Mouse (Mus musculus): ENCODE data around the gene Sept6. TPM values are rescaled to one million over a fixed set of nuclear protein-coding genes. Genes with fewer than 3 reads are reported as not detected.
A peak's percentile ranks its signal among the peaks of the same experiment; 100 is the strongest.

Gene Sept6
- polyA plus RNA-seq, 1 experiment from 2014 or later: 38.9 TPM

DNA sequence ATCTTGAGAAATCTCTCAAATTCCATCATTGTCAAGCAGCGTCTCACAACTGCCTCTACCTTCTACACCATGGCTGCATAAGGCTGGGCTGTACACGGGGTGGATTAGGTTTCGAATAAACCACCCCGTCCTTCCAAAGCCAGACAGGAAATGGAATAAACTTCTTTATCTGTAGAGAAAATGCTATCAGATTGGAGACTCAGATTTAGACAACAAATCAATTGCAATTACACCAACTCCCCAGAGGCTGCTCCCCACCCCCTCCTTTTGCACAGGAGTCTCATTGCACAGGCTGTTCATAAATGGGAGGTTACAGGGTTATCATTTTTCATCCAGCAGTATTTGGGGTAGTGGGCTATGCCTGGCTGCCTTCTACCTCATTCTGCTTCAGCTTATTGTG lies 3.7 kb downstream of the Sept6 start:
- H3K9ac ChIP-seq: no peak overlapping the region
- WGBS: 65% methylated on average over 4 of the region's 4 CpGs
- H3K9me3 ChIP-seq (replicated peaks): no peaks in the 10 kb centered on the region
- H3K27ac ChIP-seq (ENCODE audit: poor library complexity, severe bottlenecking): no peak overlapping the region
- no peaks in the 10 kb centered on the region for H3K36me3 ChIP-seq
- no peak for ATAC-seq (ENCODE audit: insufficient number of reproducible peaks, low FRiP score)
- H3K4me3 ChIP-seq: peak overlapping the region; percentile 75
- H3K27me3 ChIP-seq (replicated peaks): no peaks in the 10 kb centered on the region
- H3K4me1 ChIP-seq (replicated peaks): peaks cover 20% of the 10 kb centered on the region
- peak overlapping the region; percentile 84 for H3K4me2 ChIP-seq

DNA sequence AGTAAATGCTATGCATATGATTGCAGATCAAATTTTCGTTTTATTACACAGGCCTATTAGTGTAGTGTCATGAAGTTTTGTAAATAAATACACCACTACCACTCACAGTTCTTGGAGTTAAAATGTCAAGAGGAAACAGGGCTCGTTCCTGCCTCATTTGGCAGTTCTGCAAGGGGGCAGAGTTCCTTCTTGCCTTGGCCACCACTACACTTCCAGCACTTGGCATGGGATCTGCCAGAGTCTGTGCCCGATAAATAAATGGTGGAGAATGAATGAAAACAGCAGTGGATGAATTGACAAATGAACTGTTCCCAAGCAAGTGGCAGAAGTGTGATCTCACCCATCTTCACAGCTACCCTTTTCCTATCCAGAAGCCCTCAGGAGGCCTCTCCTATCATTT lies 6.6 kb downstream of the Sept6 start:
- H3K36me3 ChIP-seq: no peaks in the 10 kb centered on the region
- ATAC-seq (ENCODE audit: insufficient number of reproducible peaks, low FRiP score): no peak
- H3K4me2 ChIP-seq: no peak overlapping the region
- no peak overlapping the region for H3K4me3 ChIP-seq
- peaks cover 25% of the 10 kb centered on the region for H3K4me1 ChIP-seq (replicated peaks)
- no peaks in the 10 kb centered on the region for H3K27me3 ChIP-seq (replicated peaks)
- no peak overlapping the region for H3K9ac ChIP-seq
- WGBS: 60% methylated on average over 3 of the region's 3 CpGs
- H3K27ac ChIP-seq (ENCODE audit: poor library complexity, severe bottlenecking): no peak overlapping the region
- H3K9me3 ChIP-seq (replicated peaks): no peaks in the 10 kb centered on the region

DNA sequence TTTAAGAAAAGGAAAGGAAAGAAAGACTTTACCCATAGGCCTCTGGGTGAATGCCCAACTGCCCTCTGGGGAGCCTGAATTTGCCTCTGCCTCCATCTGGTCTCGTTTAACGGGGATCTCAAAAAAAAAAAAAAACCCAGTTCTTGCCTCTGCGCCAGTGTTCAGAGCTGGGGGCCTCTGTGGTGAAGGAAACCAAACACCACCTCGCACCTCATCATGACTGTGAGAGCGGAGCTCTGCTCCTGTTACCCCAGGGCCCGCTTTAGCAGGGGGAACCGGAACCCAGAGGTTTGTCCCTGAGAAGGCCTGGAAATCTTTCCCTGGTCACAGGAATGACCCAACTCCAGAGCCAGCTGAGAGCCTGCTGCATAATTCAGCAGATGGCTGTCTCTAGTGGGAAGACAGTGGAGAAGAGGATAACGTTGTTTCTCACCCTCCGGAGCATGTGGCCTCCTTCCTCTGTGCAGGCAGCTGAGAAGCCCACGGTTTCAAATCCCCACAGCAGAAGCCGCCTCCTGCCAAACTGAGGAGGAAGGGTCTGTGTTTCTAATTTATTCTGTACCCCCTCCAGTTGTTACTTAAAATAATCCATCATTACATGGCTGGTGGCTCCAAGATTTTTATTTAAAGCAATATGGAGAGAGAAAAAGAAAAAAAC lies 7.8 kb downstream of the Sept6 start:
- no peak for ATAC-seq (ENCODE audit: insufficient number of reproducible peaks, low FRiP score)
- no peaks in the 10 kb centered on the region for H3K9me3 ChIP-seq (replicated peaks)
- H3K27ac ChIP-seq (ENCODE audit: poor library complexity, severe bottlenecking): peak overlapping the region; percentile 73
- peaks cover 25% of the 10 kb centered on the region for H3K4me1 ChIP-seq (replicated peaks)
- H3K36me3 ChIP-seq: no peaks in the 10 kb centered on the region
- H3K4me2 ChIP-seq: no peak overlapping the region
- H3K4me3 ChIP-seq: no peak overlapping the region
- no peak overlapping the region for H3K9ac ChIP-seq
- WGBS: 45% methylated on average over 11 of the region's 11 CpGs
- no peaks in the 10 kb centered on the region for H3K27me3 ChIP-seq (replicated peaks)

DNA sequence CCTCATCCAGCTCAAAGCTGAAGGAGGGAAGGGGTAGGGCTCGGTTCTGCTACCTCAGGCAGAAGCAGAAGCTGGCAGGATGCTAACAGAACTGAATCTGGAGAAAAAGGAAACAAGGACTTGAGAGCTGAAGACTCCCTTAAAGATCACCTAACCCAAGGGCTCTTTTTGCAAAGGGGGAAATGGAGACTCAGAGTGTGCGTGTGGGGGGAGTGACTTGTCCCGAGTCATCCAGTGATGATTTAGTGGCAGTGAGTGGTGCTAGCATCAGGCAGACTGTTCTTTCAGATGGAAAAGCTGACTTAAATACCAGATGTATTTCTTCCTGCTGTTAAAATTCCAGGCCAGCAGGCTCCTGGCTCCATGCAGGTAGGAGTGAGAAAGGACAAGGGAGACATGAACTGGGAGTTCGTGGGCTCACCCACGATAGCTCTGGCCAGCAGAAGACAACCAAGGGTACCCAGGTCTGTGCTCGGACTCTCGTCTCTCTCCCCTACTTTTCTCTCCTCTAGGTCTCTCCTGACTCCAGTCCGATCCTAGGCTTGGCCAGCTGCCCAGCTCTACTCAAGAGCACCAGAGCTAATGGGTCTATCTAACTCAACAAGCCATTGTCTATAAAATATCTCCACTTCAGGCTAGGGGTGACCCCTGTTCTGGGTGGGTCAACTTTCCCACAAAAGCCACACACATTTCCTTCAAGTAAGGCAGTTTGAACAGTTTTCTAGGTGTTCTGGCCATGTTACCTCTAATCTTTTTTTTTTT lies 8.5 kb downstream of the Sept6 start:
- H3K4me1 ChIP-seq (replicated peaks): peaks cover 25% of the 10 kb centered on the region
- H3K9me3 ChIP-seq (replicated peaks): no peaks in the 10 kb centered on the region
- ATAC-seq (ENCODE audit: insufficient number of reproducible peaks, low FRiP score): no peak
- H3K4me3 ChIP-seq: no peak overlapping the region
- H3K4me2 ChIP-seq: peak overlapping the region; percentile 13; the same call in 1 of the 2 replicates
- no peak overlapping the region for H3K9ac ChIP-seq
- no peaks in the 10 kb centered on the region for H3K36me3 ChIP-seq
- 41% methylated on average over 8 of the region's 8 CpGs for WGBS
- H3K27me3 ChIP-seq (replicated peaks): no peaks in the 10 kb centered on the region
- H3K27ac ChIP-seq (ENCODE audit: poor library complexity, severe bottlenecking): peak overlapping the region; percentile 73

DNA sequence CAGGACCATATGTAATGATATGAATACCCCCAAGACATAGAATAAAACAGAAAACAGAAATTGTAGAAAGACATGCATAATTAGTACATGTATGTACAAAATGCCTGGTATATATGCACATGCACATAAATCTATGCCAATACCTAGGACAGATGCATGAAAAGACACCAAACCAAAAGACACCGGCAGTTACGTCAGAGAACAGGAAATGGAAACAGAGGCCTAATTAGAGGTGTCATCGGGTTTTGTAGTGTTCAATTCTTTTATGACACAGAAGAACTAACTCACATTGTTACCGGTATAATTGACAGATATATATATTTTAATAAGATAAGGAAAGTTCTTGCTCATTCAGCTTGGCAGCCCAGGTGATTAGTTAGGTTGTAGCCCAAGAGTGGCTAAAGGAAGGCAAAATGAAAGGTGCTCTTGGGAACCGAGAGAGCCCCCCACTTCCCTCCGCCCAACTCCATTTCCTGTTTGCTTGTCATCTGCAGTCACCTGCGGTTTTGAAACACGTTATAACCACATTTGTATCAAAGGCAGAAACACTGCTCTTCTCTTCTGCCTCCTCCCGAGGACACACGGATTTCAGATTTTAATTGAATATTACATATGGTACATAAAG lies 10.9 kb downstream of the Sept6 start:
- H3K36me3 ChIP-seq: no peaks in the 10 kb centered on the region
- ATAC-seq (ENCODE audit: insufficient number of reproducible peaks, low FRiP score): no peak
- H3K4me1 ChIP-seq (replicated peaks): peaks cover 35% of the 10 kb centered on the region
- no peak overlapping the region for H3K4me3 ChIP-seq
- H3K9ac ChIP-seq: no peak overlapping the region
- no peaks in the 10 kb centered on the region for H3K9me3 ChIP-seq (replicated peaks)
- WGBS: 77% methylated on average over 10 of the region's 10 CpGs
- H3K27me3 ChIP-seq (replicated peaks): no peaks in the 10 kb centered on the region
- H3K4me2 ChIP-seq: no peak overlapping the region
- no peak overlapping the region for H3K27ac ChIP-seq (ENCODE audit: poor library complexity, severe bottlenecking)

DNA sequence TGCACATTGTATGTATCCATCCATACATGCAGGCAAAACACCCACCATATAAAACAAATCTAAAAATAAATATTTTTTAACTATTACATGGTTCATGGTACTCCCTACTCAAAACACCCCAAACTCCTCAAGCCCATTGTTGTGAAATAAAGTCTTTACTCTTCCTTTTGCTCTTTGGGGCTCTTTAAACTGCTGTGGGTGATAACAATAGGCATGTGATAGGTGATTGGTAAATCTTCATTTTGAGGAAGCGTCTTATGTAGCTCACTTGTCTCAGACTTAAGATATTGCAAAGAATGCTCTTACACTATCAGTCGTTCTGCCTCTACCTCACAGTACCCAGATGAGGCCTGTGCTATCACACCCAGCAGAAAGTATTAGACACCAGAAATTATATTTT lies 13.7 kb downstream of the Sept6 start:
- no peak for ATAC-seq (ENCODE audit: insufficient number of reproducible peaks, low FRiP score)
- H3K4me1 ChIP-seq (replicated peaks): peaks cover 33% of the 10 kb centered on the region
- H3K36me3 ChIP-seq: no peaks in the 10 kb centered on the region
- 68% methylated on average over 2 of the region's 2 CpGs for WGBS
- H3K4me2 ChIP-seq: no peak overlapping the region
- H3K9ac ChIP-seq: no peak overlapping the region
- no peaks in the 10 kb centered on the region for H3K9me3 ChIP-seq (replicated peaks)
- H3K27me3 ChIP-seq (replicated peaks): no peaks in the 10 kb centered on the region
- H3K27ac ChIP-seq (ENCODE audit: poor library complexity, severe bottlenecking): no peak overlapping the region
- H3K4me3 ChIP-seq: no peak overlapping the region

DNA sequence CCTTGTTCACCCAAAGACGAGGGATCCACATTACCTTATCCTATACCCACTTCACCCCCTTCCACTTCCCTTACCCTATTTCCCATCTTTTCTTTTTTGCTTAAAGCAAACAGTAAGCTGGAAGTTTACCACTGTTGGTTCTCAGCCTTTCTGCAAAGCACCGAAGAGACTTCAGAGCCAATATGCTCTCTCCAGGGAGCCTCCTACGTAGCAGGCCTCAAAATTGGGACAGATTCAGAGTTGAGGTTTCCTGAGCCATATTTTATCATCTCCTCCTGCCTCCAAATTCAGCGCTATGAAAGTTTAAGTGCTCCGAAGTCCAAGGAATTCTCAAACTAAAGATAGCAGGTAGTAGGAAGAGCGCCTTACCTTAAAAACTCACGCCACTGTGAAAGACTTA lies 14.6 kb downstream of the Sept6 start:
- no peaks in the 10 kb centered on the region for H3K36me3 ChIP-seq
- H3K27ac ChIP-seq (ENCODE audit: poor library complexity, severe bottlenecking): no peak overlapping the region
- no peak overlapping the region for H3K9ac ChIP-seq
- H3K9me3 ChIP-seq (replicated peaks): no peaks in the 10 kb centered on the region
- ATAC-seq (ENCODE audit: insufficient number of reproducible peaks, low FRiP score): no peak
- peaks cover 32% of the 10 kb centered on the region for H3K4me1 ChIP-seq (replicated peaks)
- H3K4me3 ChIP-seq: no peak overlapping the region
- no peak overlapping the region for H3K4me2 ChIP-seq
- 81% methylated on average over 7 of the region's 7 CpGs for WGBS
- no peaks in the 10 kb centered on the region for H3K27me3 ChIP-seq (replicated peaks)

DNA sequence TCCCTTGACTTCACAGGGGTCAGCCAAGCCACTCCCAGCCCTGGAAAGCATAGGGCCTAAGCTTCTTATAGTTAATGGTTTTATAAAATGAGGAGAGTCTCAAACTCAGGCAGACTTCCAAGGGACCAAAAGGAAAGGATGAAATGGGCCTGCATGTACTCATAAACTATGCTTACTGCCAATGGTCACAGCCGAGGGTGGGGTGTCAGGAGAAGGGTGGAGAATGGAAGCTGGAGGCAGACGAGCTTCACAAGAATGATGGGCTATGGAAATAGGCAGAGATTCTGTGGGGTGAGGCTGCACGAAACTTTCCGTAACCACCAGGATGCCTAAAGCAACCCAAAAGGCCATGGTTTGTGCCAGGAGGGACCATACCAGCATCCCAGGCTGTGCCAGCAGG lies 15.3 kb downstream of the Sept6 start:
- H3K36me3 ChIP-seq: no peaks in the 10 kb centered on the region
- H3K27ac ChIP-seq (ENCODE audit: poor library complexity, severe bottlenecking): no peak overlapping the region
- no peak overlapping the region for H3K9ac ChIP-seq
- ATAC-seq (ENCODE audit: insufficient number of reproducible peaks, low FRiP score): no peak
- no peak overlapping the region for H3K4me2 ChIP-seq
- 69% methylated on average over 4 of the region's 4 CpGs for WGBS
- no peaks in the 10 kb centered on the region for H3K27me3 ChIP-seq (replicated peaks)
- H3K4me3 ChIP-seq: no peak overlapping the region
- peaks cover 35% of the 10 kb centered on the region for H3K4me1 ChIP-seq (replicated peaks)
- H3K9me3 ChIP-seq (replicated peaks): no peaks in the 10 kb centered on the region

DNA sequence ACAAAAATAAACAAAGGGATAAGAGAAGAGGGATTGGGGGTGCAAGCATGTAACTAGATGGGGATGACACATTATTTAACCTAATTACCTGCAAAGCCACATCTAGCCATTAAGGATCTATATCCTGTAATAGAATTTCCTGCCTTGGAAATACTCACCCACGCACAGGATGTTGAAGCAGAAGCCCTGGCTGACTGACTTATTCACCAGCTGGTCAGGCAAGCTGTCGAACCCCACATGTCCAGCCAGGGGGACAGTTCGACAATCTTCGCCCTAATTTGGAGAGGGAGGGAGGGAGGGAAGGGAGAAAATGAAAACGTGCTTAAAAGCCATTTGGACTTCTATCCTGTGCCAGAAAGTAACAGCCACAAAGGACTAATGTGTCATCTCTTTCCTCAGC lies 16.7 kb downstream of the Sept6 start:
- 51% methylated on average over 5 of the region's 5 CpGs for WGBS
- H3K9ac ChIP-seq: no peak overlapping the region
- no peaks in the 10 kb centered on the region for H3K9me3 ChIP-seq (replicated peaks)
- no peaks in the 10 kb centered on the region for H3K27me3 ChIP-seq (replicated peaks)
- peaks cover 34% of the 10 kb centered on the region for H3K4me1 ChIP-seq (replicated peaks)
- H3K4me2 ChIP-seq: no peak overlapping the region
- peak overlapping the region; percentile 72 for H3K27ac ChIP-seq (ENCODE audit: poor library complexity, severe bottlenecking)
- ATAC-seq (ENCODE audit: insufficient number of reproducible peaks, low FRiP score): no peak
- H3K36me3 ChIP-seq: no peaks in the 10 kb centered on the region
- no peak overlapping the region for H3K4me3 ChIP-seq

DNA sequence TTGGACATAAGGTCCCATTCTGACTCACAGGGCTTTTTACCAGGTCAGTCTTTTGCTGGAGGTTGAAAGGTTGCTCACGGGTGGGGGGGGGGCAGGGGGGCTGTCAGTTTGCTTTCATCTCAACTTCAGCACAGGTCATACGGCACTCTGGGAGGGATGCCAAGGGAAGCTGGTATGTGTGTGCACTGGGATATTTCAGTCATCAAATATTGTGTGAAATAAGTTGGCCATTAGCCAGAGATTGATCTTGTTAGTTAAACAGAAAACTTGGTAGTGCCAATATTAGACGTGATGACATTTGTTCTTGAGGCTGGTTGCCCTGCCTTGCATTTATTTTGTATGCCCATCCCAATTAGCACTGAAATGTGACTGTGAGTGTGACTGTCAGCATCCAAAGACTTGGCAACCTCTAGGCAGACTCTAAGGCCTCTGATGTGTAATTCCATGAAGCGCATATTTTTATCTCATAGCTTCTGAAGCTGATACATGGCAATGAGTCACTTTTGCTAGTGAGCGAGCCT lies 18.6 kb downstream of the Sept6 start:
- Histone ChIP-seq H3K4me2 (no peak overlapping the region), H3K9me3 (replicated peaks) (no peaks in the 10 kb centered on the region), H3K36me3 (no peaks in the 10 kb centered on the region), H3K27ac (ENCODE audit: poor library complexity, severe bottlenecking) (peak overlapping the region; percentile 80), H3K9ac (no peak overlapping the region), H3K27me3 (replicated peaks) (no peaks in the 10 kb centered on the region), H3K4me3 (no peak overlapping the region), H3K4me1 (replicated peaks) (peaks cover 34% of the 10 kb centered on the region)
- WGBS: 39% methylated on average over 5 of the region's 5 CpGs
- no peak for ATAC-seq (ENCODE audit: insufficient number of reproducible peaks, low FRiP score)

DNA sequence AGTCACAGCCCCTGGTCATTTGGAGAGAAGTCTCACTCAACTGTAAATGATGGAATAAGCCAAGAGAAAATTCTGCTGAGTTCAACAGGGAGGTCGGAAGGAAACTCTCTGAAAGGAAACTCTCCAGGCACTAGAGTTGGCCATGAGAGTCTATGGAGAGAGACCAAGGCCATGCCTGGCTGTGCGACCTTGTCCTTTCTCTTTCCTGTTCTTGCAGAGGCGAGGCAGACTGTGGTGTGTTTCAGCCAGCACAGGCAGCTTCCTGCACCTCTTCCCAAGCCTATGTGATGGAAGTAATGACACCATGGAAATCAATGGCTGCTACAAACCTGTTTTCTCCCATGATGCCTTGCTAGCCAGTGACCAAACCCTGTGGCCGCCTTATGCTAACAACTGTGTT lies 20.4 kb downstream of the Sept6 start:
- Histone ChIP-seq H3K27me3 (replicated peaks) (no peaks in the 10 kb centered on the region), H3K9me3 (replicated peaks) (no peaks in the 10 kb centered on the region), H3K9ac (no peak overlapping the region), H3K4me2 (no peak overlapping the region), H3K27ac (ENCODE audit: poor library complexity, severe bottlenecking) (no peak overlapping the region), H3K36me3 (no peaks in the 10 kb centered on the region), H3K4me3 (no peak overlapping the region), H3K4me1 (replicated peaks) (peaks cover 30% of the 10 kb centered on the region)
- 65% methylated on average over 4 of the region's 4 CpGs for WGBS
- ATAC-seq (ENCODE audit: insufficient number of reproducible peaks, low FRiP score): no peak

Data from heart, embryonic 12.5 days (tissue).